Mouse (Mus musculus) lung, embryonic 14.5 days (tissue): ENCODE results near the gene Crocc. TPM values are rescaled to one million over a fixed set of nuclear protein-coding genes. Genes with fewer than 3 reads are reported as not detected.

ENCODE experiments used
- ATAC-seq: fragments of 200-750 bp; cut with Nextera tagmentation; 2 replicates; pipeline ENCODE4 v1.8.0; 2017; ENCODE audit warnings: mild to moderate bottlenecking, moderate TSS enrichment, moderate library complexity; ENCODE audit not compliant: insufficient read depth
- DNase-seq: peaks from one replicate; pipeline ENCODE4 v3.0.0-alpha.2; 2015
- H3K27ac ChIP-seq: fragments of 300-500 bp; sonication (generic); 2 replicates; pipeline ENCODE4 v1.5.1; 2014; ENCODE audit warnings: low read depth, mild to moderate bottlenecking, moderate library complexity
- H3K27me3 ChIP-seq: fragments of 300-500 bp; sonication (generic); 2 replicates; pipeline ENCODE4 v1.6.1; 2014; ENCODE audit warnings: low read length, control low read depth; ENCODE audit not compliant: insufficient read depth
- H3K36me3 ChIP-seq: fragments of 300-500 bp; sonication (generic); 2 replicates; pipeline ENCODE4 v1.6.1; 2014; ENCODE audit warnings: control low read depth; ENCODE audit not compliant: insufficient read depth
- H3K4me1 ChIP-seq: fragments of 300-500 bp; sonication (generic); 2 replicates; pipeline ENCODE4 v1.6.1; 2014; ENCODE audit warnings: antibody characterized with exemption, control low read depth; ENCODE audit not compliant: insufficient read depth
- H3K4me2 ChIP-seq: fragments of 300-500 bp; sonication (generic); 2 replicates; pipeline ENCODE4 v1.6.1; 2014; ENCODE audit warnings: mild to moderate bottlenecking
- H3K4me3 ChIP-seq: fragments of 300-500 bp; sonication (generic); 2 replicates; pipeline ENCODE4 v1.5.1; 2014; ENCODE audit warnings: low read depth, low read length
- H3K9ac ChIP-seq: fragments of 300-500 bp; sonication (generic); 2 replicates; pipeline ENCODE4 v1.6.1; 2014
- H3K9me3 ChIP-seq: fragments of 300-500 bp; sonication (generic); 2 replicates; pipeline ENCODE4 v1.6.1; 2016; ENCODE audit warnings: low read depth, low read length, control low read depth
- CTCF ChIP-seq: IDR thresholded peaks from 2 replicates; pipeline ENCODE4 v1.5.1; 2016; ENCODE audit warnings: antibody characterized with exemption, low read depth
- WGBS: fragments of 180-500 bp; shearing (Covaris S2); extraction: QIAGEN DNeasy Blood & Tissue Kit; methylation state at CpG from one replicate; pipeline ENCODE4 v1.1.7; 2014; 5-methylcytosine and 5-hydroxymethylcytosine counted together
- polyA plus RNA-seq: library from polyadenylated mRNA; unstranded; fragments of >200 nt; fragmentation: Nextera tagmentation; extraction: Ambion mirVana; gene quantifications from 2 replicates; pipeline ENCODE4 v1.2.1, GENCODE M21; 2014

Gene Crocc
- polyA plus RNA-seq, 1 experiment from 2014 or later = 9.8 TPM

- Histone ChIP-seq H3K4me2 (no peak overlapping the region), H3K4me3 (no peak overlapping the region), H3K4me1 (no peaks in the 10 kb centered on the region), H3K9me3 (no peaks in the 10 kb centered on the region), H3K9ac (no peak overlapping the region), H3K27ac (no peak overlapping the region), H3K36me3 (peaks cover 85% of the 10 kb centered on the region), H3K27me3 (no peaks in the 10 kb centered on the region)
- DNase-seq (no peak), ATAC-seq (no peak)
- no peak for TF ChIP-seq CTCF
- 92% methylated on average over 9 of the region's 9 CpGs for WGBS
Measured at GRCm38 (mm10) chr4:140996812-140997211, 63.5 kb downstream of the Crocc start.

- 87% methylated on average over 8 of the region's 8 CpGs for WGBS
- Histone ChIP-seq H3K4me3 (no peak overlapping the region), H3K9ac (no peak overlapping the region), H3K4me2 (no peak overlapping the region), H3K9me3 (no peaks in the 10 kb centered on the region), H3K27ac (no peak overlapping the region), H3K36me3 (peaks cover 75% of the 10 kb centered on the region), H3K4me1 (no peaks in the 10 kb centered on the region), H3K27me3 (no peaks in the 10 kb centered on the region)
- ATAC-seq (no peak), DNase-seq (no peak)
- TF ChIP-seq CTCF = no peak
Measured at GRCm38 (mm10) chr4:140995811-140996210, 64.5 kb downstream of the Crocc start.

GRCm38 (mm10) chr4:140993846-140994245 lies 66.5 kb downstream of the Crocc start:
- no peak for TF ChIP-seq CTCF
- no peak for DNase-seq
- Histone ChIP-seq H3K4me3 (no peak overlapping the region), H3K9me3 (no peaks in the 10 kb centered on the region), H3K27ac (no peak overlapping the region), H3K9ac (no peak overlapping the region), H3K4me2 (no peak overlapping the region), H3K36me3 (peaks cover 58% of the 10 kb centered on the region), H3K4me1 (no peaks in the 10 kb centered on the region), H3K27me3 (no peaks in the 10 kb centered on the region)
- 73% methylated on average over 8 of the region's 8 CpGs for WGBS
- ATAC-seq = no peak

- no peak overlapping the region for H3K4me3 ChIP-seq
- TF ChIP-seq CTCF = no peak
- DNase-seq = no peak
- no peak for ATAC-seq
- H3K4me1 ChIP-seq = peaks cover 5% of the 10 kb centered on the region
- H3K27me3 ChIP-seq = no peaks in the 10 kb centered on the region
- H3K9ac ChIP-seq = no peak overlapping the region
- H3K4me2 ChIP-seq = no peak overlapping the region
- WGBS = 85% methylated on average over 20 of the region's 20 CpGs
- H3K36me3 ChIP-seq = peaks cover 45% of the 10 kb centered on the region
- H3K27ac ChIP-seq = no peak overlapping the region
- H3K9me3 ChIP-seq = no peaks in the 10 kb centered on the region
Measured at GRCm38 (mm10) chr4:140992215-140992614, 68.1 kb downstream of the Crocc start.

GRCm38 (mm10) chr4:140989447-140989846 lies 70.9 kb downstream of the Crocc start:
- H3K27me3 ChIP-seq = no peaks in the 10 kb centered on the region
- H3K36me3 ChIP-seq = peaks cover 19% of the 10 kb centered on the region
- ATAC-seq = no peak
- no peaks in the 10 kb centered on the region for H3K9me3 ChIP-seq
- no peak overlapping the region for H3K27ac ChIP-seq
- no peak for DNase-seq
- no peak for TF ChIP-seq CTCF
- no peak overlapping the region for H3K4me3 ChIP-seq
- peaks cover 5% of the 10 kb centered on the region for H3K4me1 ChIP-seq
- WGBS = 91% methylated on average over 14 of the region's 14 CpGs
- no peak overlapping the region for H3K4me2 ChIP-seq
- H3K9ac ChIP-seq = no peak overlapping the region

- no peak overlapping the region for H3K4me3 ChIP-seq
- H3K9me3 ChIP-seq = no peaks in the 10 kb centered on the region
- H3K4me1 ChIP-seq = peaks cover 5% of the 10 kb centered on the region
- WGBS = 66% methylated on average over 7 of the region's 7 CpGs
- no peak overlapping the region for H3K9ac ChIP-seq
- H3K27ac ChIP-seq = no peak overlapping the region
- H3K27me3 ChIP-seq = no peaks in the 10 kb centered on the region
- H3K36me3 ChIP-seq = peaks cover 14% of the 10 kb centered on the region; the same call in 1 of the 2 replicates
- no peak for TF ChIP-seq CTCF
- ATAC-seq (no peak), DNase-seq (no peak)
- H3K4me2 ChIP-seq = no peak overlapping the region
Measured at GRCm38 (mm10) chr4:140988706-140989290, 71.6 kb downstream of the Crocc start.

GRCm38 (mm10) chr4:140987476-140987875 lies 72.9 kb downstream of the Crocc start:
- Histone ChIP-seq H3K27me3 (no peaks in the 10 kb centered on the region), H3K9ac (peak overlapping the region; percentile 75), H3K9me3 (no peaks in the 10 kb centered on the region), H3K27ac (no peak overlapping the region), H3K36me3 (peaks cover 3% of the 10 kb centered on the region; the same call in 1 of the 2 replicates), H3K4me3 (peak overlapping the region; percentile 94), H3K4me2 (peak overlapping the region; percentile 88), H3K4me1 (peaks cover 5% of the 10 kb centered on the region)
- DNase-seq (peak; percentile 19), ATAC-seq (no peak)
- 23% methylated on average over 7 of the region's 7 CpGs for WGBS
- TF ChIP-seq CTCF = no peak
